Mouse (Mus musculus): Measurements from ENCODE around the gene Traf3. TPM values are rescaled to one million over a fixed set of nuclear protein-coding genes. Genes with fewer than 3 reads are reported as not detected.
A peak's percentile ranks its signal among the peaks of the same experiment; 100 is the strongest.

Gene Traf3
- total RNA-seq, 2 experiments from 2014 or later, result 9.5 to 14.5 TPM

DNA sequence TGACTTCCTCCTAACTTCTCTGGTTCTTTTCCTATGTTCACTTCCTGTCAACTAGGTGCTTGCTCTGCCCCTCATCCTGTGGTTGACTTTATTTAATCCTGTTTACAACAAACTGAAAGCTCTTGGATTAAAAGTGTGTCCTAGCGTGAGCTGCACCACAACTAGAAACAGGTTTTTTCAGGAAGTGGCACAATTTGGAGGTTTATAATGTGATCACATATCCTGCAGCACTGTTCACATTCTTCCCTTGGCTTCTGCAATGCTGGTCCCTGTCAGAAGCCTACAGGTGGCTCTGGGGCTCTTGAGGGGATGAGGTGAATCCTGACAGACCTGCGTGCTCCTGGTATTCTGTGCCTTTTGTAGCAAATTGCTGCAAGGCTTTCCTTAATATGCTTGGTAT lies 64.6 kb downstream of the Traf3 start:
- Histone ChIP-seq H3K27ac (no peak overlapping the region), H3K4me3 (no peak overlapping the region)
- no peak for DNase-seq
- intact Hi-C loops (cut with DNase I), result no loop called here
- TF ChIP-seq CTCF (IDR thresholded peaks at IDR 0.05), result no peak

DNA sequence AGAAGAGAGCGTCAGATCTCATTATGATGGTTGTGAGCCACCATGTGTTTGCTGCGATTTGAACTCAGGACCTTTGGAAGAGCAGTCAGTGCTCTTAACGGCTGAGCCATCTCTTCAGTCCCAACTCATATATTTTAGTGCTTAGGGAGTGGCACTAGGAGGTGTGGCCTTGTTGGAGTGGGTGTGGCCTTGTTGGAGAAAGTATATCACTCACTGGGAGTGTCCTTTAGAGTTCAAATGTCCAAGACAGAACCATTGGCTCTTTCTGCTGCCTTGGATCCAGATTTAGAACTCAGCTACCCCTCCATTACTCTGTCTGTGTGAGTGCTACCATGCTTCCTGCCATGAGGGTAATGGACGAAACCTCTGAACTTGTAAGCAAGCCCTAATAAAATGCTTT lies 67.6 kb downstream of the Traf3 start:
- intact Hi-C loops (cut with DNase I), result no loop called here
- no peak for DNase-seq
- TF ChIP-seq CTCF (IDR thresholded peaks at IDR 0.05), result no peak
- Histone ChIP-seq H3K4me3 (no peak overlapping the region), H3K27ac (no peak overlapping the region)

DNA sequence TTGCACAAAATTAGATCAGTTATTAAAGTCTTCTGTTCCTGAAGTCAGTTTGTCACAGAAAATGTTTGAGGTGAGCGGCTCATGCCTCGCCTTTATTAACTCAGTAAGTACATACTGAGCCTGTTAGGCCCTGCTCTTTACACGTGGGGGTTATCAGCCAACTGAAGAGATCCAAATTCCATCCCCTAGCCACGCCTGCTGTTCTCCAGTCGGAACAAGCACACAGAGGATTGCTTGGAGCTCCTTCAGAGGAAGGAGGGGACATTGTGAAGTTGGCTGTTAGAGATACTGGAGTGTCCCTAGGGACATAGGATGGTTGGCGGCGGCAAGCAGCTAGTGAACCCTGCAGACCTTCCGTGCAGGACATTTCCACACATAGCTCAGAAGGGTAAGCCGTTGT lies 68.2 kb downstream of the Traf3 start:
- no peak overlapping the region for H3K4me3 ChIP-seq
- DNase-seq, result peak; percentile 25
- H3K27ac ChIP-seq, result no peak overlapping the region
- intact Hi-C loops (cut with DNase I), result no loop called here
- no peak for TF ChIP-seq CTCF (IDR thresholded peaks at IDR 0.05)

DNA sequence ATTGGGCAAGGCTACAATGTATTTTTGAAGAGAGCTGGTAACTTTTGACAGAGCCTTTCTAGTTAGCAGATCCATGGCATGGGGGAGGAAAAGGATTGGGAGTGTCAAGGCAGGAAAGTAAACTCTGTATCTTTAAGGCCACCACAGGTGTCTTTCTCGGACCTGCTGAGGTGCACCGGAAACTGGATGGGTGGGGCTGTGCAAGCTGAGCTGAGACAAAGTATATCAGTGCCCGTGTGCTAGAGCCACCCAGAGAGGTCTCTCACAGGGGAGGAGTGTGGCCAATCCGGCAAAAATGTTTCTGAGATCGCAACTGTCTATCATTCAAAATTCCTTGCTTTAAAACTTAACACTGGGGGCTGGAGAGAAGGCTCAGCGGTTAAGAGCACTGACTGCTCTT lies 69.5 kb downstream of the Traf3 start:
- Histone ChIP-seq H3K27ac (no peak overlapping the region), H3K4me3 (no peak overlapping the region)
- no peak for TF ChIP-seq CTCF (IDR thresholded peaks at IDR 0.05)
- intact Hi-C loops (cut with DNase I), result no loop called here
- no peak for DNase-seq

DNA sequence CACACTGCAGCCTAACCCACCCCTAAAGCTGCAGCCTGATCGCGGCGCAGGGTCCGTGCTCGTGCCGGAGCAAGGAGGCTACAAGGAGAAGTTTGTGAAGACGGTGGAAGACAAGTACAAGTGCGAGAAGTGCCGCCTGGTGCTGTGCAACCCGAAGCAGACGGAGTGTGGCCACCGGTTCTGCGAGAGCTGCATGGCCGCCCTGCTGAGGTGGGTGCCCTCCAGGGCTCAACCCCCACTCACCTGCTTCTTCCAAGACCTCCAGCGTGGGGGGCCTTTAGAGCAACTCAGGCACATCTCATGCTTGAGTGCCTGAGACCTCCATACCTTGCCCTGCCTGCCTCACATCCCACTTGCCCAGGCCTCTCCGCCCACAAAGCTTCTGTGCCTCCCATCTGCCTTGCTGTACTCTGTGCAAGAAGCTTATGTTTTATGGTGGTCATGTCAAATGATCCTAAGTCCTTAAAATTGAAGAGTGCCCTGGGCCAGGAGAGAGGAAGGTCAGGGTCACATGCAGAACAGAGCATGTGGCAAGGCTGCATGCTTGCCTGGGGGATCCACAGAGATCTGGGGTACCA lies 71.5 kb downstream of the Traf3 start:
- no peak for TF ChIP-seq CTCF (IDR thresholded peaks at IDR 0.05)
- Histone ChIP-seq H3K4me3 (no peak overlapping the region), H3K27ac (no peak overlapping the region)
- intact Hi-C loops (cut with DNase I), result no loop called here
- no peak for DNase-seq

DNA sequence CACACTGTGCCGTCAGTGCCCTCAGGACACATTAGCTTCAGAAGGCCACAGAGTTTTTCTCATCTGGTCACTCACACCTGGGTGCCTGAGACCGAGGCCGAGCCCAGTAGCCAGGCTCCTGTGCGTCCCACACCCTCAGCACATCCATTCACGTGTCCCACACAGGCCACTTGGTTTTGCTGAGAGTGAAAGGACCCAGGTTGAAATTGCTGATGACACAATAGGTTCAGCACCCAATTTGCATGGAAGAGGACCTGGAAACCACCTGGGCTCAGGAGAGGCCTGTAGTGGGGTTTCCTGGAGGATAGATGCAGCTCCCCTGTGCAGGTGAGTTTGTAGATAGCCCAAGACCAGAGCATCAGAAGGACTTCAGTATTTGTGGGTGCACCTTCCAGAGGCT lies 72.2 kb downstream of the Traf3 start:
- no peak for TF ChIP-seq CTCF (IDR thresholded peaks at IDR 0.05)
- no peak for DNase-seq
- no peak overlapping the region for H3K4me3 ChIP-seq
- intact Hi-C loops (cut with DNase I), result no loop called here
- H3K27ac ChIP-seq, result no peak overlapping the region

DNA sequence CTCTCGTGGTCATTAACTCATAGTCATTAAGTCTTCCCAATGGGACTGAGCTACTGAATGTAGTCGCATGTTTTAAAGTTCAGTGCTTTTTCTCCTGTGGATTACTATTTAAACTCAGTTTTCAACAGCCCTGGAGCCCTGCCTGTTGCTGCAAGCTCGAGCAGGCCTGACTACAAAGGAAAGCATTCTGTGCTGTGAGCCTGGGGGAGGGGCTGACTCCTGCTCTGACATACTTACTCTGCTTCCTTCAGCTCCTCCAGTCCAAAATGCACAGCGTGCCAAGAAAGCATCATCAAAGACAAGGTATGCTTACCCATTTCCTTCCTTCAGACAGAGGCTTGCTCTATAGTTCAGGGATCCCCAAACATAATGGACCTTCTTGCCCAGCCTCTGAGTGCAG lies 72.6 kb downstream of the Traf3 start:
- intact Hi-C loops (cut with DNase I), result no loop called here
- no peak overlapping the region for H3K4me3 ChIP-seq
- DNase-seq, result no peak
- no peak overlapping the region for H3K27ac ChIP-seq
- TF ChIP-seq CTCF (IDR thresholded peaks at IDR 0.05), result no peak

DNA sequence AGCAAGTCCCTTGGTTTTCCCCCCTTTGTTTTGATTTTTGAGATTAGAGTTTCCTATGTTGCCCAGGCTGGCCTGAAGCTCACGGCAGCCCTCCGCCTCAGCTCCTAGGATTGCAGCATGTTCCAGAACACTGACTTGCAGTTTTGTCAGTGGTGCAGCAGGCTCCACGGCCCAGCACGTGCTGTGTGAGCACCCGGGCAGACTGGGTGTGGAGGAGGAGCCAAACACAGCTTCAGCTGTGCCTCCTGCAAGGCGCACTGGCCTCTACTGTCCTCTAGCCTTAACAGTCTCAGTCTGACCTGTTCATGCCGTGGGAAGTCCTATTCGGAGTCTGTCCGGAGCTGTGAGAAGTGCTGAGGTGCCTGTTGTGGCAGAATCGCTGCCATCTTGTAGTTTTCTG lies 73.8 kb downstream of the Traf3 start:
- Histone ChIP-seq H3K27ac (no peak overlapping the region), H3K4me3 (no peak overlapping the region)
- DNase-seq, result no peak
- intact Hi-C loops (cut with DNase I), result no loop called here
- TF ChIP-seq CTCF (IDR thresholded peaks at IDR 0.05), result no peak

DNA sequence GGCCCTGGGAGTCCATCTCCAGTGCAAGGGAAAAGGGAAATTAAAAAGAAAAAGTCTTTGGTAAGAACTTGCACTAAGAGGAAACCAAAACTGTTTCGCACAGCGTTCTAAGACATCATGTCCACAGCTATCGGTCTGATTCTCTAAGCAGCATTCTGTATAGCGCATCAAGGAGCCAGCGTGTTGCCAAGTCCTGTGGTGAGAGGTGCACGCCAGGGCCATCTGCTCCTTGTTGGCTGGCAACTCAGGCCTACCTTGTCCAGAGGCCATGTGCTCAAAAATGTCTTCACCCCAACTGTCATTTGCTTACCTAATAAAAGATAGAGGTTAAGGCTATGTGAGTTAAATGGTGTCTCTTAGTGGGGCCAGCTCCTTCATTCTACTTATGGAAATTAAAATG lies 75.7 kb downstream of the Traf3 start:
- DNase-seq, result no peak
- intact Hi-C loops (cut with DNase I), result no loop called here
- TF ChIP-seq CTCF (IDR thresholded peaks at IDR 0.05), result no peak
- no peak overlapping the region for H3K27ac ChIP-seq
- no peak overlapping the region for H3K4me3 ChIP-seq

DNA sequence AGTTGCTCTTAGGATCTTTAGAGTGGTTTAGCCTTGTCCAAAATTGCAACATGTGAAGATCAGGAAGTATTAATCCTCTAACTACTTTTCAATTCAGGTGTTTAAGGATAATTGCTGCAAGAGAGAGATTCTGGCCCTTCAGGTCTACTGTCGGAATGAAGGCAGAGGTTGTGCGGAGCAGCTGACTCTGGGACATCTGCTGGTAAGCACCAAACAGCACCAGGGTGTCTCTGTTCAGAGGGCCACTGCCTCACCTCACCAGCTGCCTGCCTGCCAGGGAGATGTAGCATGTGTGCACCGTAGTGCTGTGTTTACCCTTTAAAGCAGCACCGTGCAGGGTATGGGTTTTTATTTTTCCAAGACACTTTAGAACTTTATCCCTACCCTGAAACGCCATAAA lies 76.2 kb downstream of the Traf3 start:
- intact Hi-C loops (cut with DNase I), result no loop called here
- TF ChIP-seq CTCF (IDR thresholded peaks at IDR 0.05), result no peak
- DNase-seq, result no peak
- H3K27ac ChIP-seq, result no peak overlapping the region
- H3K4me3 ChIP-seq, result no peak overlapping the region

DNA sequence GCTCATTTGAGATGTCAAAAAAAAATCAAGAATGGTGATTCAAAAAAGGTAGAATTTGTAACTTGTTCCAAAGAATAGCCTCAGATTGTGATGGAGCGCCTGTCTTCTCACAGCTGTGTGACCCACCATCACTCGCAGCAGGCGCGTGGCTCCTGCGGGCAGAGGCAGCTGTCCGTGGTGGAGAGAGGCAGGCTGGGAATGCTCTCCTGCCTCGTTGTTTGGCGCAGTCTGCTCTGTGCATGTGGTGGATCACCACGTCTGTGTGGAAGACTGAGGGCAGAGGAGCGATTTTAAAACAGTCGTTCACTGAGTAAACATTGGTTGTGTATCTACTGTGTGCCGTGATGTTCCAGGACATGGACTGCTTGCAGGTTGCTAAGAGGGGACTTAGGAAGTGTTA lies 77.6 kb downstream of the Traf3 start:
- Histone ChIP-seq H3K27ac (no peak overlapping the region), H3K4me3 (no peak overlapping the region)
- intact Hi-C loops (cut with DNase I), result no loop called here
- no peak for DNase-seq
- TF ChIP-seq CTCF (IDR thresholded peaks at IDR 0.05), result no peak

DNA sequence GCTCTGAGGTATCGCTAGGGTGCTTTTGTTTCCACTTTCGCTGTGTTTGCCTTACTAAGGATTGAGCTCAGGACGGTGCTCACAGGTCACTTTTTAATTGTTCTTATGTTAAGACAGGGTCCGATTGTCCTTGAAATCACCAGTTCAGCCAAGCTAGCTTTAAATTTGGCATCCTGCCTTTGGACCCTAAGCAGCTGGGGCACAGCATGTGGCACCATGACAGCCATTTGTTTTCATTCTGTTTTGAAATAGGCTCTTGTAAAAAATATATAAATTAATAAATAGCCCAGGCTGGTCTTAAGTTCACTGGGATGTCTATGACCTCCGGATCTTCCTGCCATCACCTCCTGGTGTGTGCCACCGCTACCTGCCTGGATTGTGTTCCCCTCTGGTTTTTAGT lies 78.9 kb downstream of the Traf3 start:
- Histone ChIP-seq H3K27ac (no peak overlapping the region), H3K4me3 (no peak overlapping the region)
- no peak for TF ChIP-seq CTCF (IDR thresholded peaks at IDR 0.05)
- intact Hi-C loops (cut with DNase I), result no loop called here
- DNase-seq, result no peak

DNA sequence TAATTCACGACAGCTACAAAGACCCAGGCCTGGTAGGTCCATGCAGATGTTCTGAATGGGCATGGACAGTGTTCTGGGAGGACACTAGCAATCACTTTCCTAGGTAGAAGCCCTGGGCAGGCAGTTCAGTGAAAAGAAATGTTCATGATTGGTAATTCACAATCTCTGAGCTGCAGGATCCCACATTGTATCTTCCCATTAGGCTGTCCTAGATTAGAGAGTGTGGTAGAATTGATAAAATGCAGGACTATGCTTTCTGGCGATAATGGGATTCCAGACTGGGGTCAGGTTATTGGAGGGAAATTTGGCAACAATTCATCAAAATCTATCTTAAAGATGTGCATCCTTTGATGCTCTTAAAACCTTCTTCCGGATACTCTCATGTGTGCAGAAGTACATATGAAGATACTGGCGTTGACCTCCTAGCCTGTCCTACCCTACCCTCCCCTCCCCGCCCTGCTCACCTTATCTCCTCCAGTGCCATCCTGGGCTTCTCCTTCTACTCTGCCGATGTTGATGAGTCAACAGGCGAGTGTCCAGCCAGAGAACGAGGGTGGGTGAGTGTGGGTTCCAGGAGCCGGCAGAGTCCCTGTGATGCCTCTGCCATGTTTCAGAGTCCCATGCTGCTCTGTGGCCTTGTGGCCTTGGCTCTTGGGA lies 80.8 kb downstream of the Traf3 start:
- intact Hi-C loops (cut with DNase I), result no loop called here
- no peak for TF ChIP-seq CTCF (IDR thresholded peaks at IDR 0.05)
- DNase-seq, result no peak
- Histone ChIP-seq H3K4me3 (no peak overlapping the region), H3K27ac (no peak overlapping the region)

DNA sequence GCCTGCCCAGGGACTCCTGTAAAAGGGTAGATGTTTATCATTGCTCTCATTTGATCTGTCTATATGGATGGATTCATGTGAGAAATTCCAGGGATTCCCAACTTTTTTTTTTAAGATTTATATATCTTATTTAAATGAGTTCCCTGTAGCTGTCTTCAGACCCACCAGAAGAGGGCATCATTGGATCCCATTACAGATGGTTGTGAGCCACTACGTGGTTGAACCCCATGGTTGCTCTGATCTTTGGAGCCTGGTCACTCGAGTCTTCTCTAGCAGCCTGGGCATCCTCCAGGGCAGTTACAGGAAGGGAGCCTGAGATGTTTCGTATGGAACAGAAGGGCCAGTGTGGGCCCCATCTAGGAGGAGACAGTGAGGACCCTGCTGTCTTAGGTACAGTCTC lies 82.9 kb downstream of the Traf3 start:
- no peak for DNase-seq
- intact Hi-C loops (cut with DNase I), result no loop called here
- H3K27ac ChIP-seq, result no peak overlapping the region
- TF ChIP-seq CTCF (IDR thresholded peaks at IDR 0.05), result peak; percentile 14; the same call in 1 of the 2 replicates
- H3K4me3 ChIP-seq, result no peak overlapping the region

Measured in gastrocnemius, adult 2 months (tissue).